Mouse (Mus musculus): ENCODE measurements around the gene Mpg. TPM values are rescaled to one million over a fixed set of nuclear protein-coding genes. Genes with fewer than 3 reads are reported as not detected.

Mpg gene
- polyA plus RNA-seq, 1 experiment from 2014 or later: 37.8 TPM

DNA sequence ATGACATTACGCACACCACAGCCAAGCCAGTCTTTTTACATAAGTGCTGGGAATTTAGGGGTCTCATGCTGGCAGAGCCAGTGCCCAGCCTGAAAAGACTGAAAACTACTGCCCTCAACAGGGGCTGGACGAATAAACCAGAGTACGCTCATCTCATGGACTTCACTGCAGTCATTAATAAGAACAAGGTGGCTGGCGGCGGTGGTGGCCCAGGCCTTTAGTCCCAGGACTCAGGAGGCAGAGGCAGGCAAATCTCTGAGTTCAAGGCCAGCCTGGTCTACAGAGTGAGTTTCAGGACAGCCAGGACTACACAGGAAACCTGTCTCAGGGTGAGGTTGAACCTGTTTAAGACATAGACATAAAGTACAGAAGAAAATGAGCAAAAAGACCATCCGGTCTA, 39.9 kb downstream of the Mpg start:
- Histone ChIP-seq H3K27ac (replicated peaks; ENCODE audit: low read depth, low read length) (no peak overlapping the region), H3K9me3 (ENCODE audit: control insufficient read depth, low read length) (no peaks in the 10 kb centered on the region), H3K4me3 (ENCODE audit: low read depth, low read length) (no peak overlapping the region), H3K9ac (ENCODE audit: low read length) (no peak overlapping the region), H3K4me2 (ENCODE audit: low read depth, severe bottlenecking) (no peak overlapping the region; the same call in 1 of the 2 replicates), H3K4me1 (ENCODE audit: control insufficient read depth, insufficient read depth, low read length) (no peaks in the 10 kb centered on the region; the same call in 1 of the 2 replicates), H3K27me3 (ENCODE audit: control insufficient read depth, insufficient read depth, low read length) (no peaks in the 10 kb centered on the region), H3K36me3 (ENCODE audit: control insufficient read depth, insufficient read depth, low read length) (no peaks in the 10 kb centered on the region)
- no peak for ATAC-seq (ENCODE audit: insufficient number of reproducible peaks, low FRiP score, low TSS enrichment, low read depth)
- WGBS: 94% methylated on average over 6 of the region's 6 CpGs
- DNase-seq (ENCODE audit: low spot score): no peak

DNA sequence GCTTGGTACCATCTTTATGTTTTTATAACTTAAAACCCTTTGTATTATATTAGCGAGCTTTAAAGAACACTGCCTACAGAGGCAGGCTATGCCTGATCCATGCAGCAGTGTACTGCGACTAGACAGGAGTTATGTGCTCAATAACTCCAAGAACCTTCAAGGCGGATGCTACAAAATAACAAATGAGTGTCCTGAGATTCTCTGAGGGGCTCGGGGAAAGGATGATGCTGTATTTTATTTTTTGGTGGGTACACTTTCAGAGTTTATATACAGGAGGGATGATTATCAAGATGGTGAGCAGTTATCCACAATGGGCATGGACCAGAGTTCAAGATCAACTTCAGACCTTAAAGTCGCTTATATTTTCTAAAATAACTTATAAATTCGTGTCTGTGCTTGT, 40.5 kb downstream of the Mpg start:
- Histone ChIP-seq H3K9me3 (ENCODE audit: control insufficient read depth, low read length) (no peaks in the 10 kb centered on the region), H3K4me3 (ENCODE audit: low read depth, low read length) (peak overlapping the region; percentile 75), H3K36me3 (ENCODE audit: control insufficient read depth, insufficient read depth, low read length) (no peaks in the 10 kb centered on the region), H3K9ac (ENCODE audit: low read length) (peak overlapping the region; percentile 97), H3K4me1 (ENCODE audit: control insufficient read depth, insufficient read depth, low read length) (no peaks in the 10 kb centered on the region; the same call in 1 of the 2 replicates), H3K4me2 (ENCODE audit: low read depth, severe bottlenecking) (peak overlapping the region; percentile 63), H3K27ac (replicated peaks; ENCODE audit: low read depth, low read length) (peak overlapping the region; percentile 93; the same call in 1 of the 2 replicates), H3K27me3 (ENCODE audit: control insufficient read depth, insufficient read depth, low read length) (no peaks in the 10 kb centered on the region)
- DNase-seq (ENCODE audit: low spot score): no peak
- 36% methylated on average over 6 of the region's 6 CpGs for WGBS
- ATAC-seq (ENCODE audit: insufficient number of reproducible peaks, low FRiP score, low TSS enrichment, low read depth): no peak

DNA sequence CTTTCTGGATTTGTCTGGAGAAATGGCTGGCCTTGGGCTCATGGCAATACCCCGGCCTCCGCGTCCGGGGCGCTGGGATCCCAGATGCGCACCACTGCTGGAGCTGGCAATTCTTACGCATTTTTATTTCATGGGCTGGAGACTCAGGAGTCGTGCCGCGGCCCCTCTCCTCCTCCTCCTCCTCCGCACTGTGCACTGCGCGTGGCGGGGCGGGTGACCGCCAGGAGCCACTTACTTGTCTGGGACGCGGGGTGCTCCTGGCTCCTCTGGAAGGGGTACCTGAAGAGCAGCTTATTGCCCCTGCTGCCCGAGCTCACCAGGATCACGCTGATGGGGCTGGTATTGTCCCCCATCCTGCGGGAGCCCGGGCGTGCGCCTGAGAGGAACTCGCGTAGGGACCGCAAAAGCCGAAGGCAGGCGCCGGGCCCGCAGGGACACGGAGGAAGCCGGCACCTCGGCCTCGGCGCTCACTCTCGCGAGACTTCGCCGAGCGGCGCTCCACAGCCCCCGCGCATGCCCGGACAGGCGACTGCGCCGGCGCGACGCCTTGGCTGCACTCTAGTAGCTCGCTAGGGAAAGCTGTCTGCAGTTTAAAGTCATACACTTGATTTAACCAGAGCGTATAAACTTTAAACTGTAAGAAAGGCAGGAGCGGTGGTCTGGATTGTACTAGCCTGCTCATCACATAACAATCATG, 41.0 kb downstream of the Mpg start, which contains the start of gene Nprl3:
Gene Nprl3 (minus strand): TSS at position 520 of the 697 bp plus-strand sequence.
- Histone ChIP-seq H3K4me2 (ENCODE audit: low read depth, severe bottlenecking) (peak within 1 kb of the TSS; percentile 63), H3K27me3 (ENCODE audit: control insufficient read depth, insufficient read depth, low read length) (no peaks in the 10 kb centered on the region), H3K27ac (replicated peaks; ENCODE audit: low read depth, low read length) (peak within 1 kb of the TSS; percentile 93), H3K9me3 (ENCODE audit: control insufficient read depth, low read length) (no peaks in the 10 kb centered on the region), H3K36me3 (ENCODE audit: control insufficient read depth, insufficient read depth, low read length) (no peaks in the 10 kb centered on the region), H3K4me1 (ENCODE audit: control insufficient read depth, insufficient read depth, low read length) (no peaks in the 10 kb centered on the region; the same call in 1 of the 2 replicates), H3K9ac (ENCODE audit: low read length) (peak within 1 kb of the TSS; percentile 97), H3K4me3 (ENCODE audit: low read depth, low read length) (peak within 1 kb of the TSS; percentile 75)
- DNase-seq (ENCODE audit: low spot score) (peak; percentile 96), ATAC-seq (ENCODE audit: insufficient number of reproducible peaks, low FRiP score, low TSS enrichment, low read depth) (peak; percentile 98)
- under 1% methylated on average over 54 of the region's 54 CpGs for WGBS

DNA sequence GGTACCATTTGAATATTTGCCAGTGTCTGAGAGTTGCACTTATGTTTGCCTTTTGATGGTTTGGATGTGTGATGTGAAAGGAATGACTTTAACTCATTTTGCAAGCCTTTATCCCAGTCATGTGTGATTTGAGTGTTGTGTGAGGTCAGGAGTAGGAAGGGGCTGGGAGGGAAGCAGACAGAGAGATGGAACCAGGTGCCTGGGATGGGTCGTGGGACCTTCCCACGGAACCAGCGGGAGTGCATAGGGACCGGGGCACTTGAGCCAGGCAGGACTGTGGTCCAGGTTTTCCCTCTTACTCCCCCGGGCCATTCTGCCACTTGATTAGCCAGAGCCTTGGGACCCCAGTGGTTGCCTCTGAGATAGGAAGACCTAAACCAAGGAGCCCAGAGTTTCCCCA, 41.7 kb downstream of the Mpg start:
- Histone ChIP-seq H3K9ac (ENCODE audit: low read length) (peak overlapping the region; percentile 97), H3K4me2 (ENCODE audit: low read depth, severe bottlenecking) (peak overlapping the region; percentile 63), H3K9me3 (ENCODE audit: control insufficient read depth, low read length) (no peaks in the 10 kb centered on the region), H3K27me3 (ENCODE audit: control insufficient read depth, insufficient read depth, low read length) (no peaks in the 10 kb centered on the region), H3K27ac (replicated peaks; ENCODE audit: low read depth, low read length) (peak overlapping the region; percentile 93), H3K36me3 (ENCODE audit: control insufficient read depth, insufficient read depth, low read length) (no peaks in the 10 kb centered on the region), H3K4me3 (ENCODE audit: low read depth, low read length) (peak overlapping the region; percentile 75), H3K4me1 (ENCODE audit: control insufficient read depth, insufficient read depth, low read length) (no peaks in the 10 kb centered on the region)
- 34% methylated on average over 5 of the region's 5 CpGs for WGBS
- DNase-seq (ENCODE audit: low spot score): no peak
- peak; percentile 10; the same call in 1 of the 2 replicates for ATAC-seq (ENCODE audit: insufficient number of reproducible peaks, low FRiP score, low TSS enrichment, low read depth)

DNA sequence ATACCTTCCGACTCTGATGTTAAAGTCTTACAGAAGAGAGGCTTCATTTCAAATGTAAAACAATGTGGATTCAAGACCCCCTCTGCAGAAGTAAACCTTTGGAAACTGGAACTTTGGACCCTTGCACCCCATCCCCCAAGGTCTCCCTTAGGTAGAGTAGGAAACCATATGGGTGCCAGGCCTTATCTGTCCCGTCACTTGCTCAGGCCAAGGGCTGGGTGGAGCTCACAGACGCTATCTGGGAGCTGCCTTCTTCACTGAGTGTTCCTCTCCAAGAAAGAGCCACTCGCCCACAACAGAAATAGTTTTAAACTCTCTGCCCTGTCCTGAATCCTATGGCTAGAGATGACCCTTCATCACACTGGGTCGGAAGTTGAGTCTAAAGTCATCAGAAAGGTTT, 42.6 kb downstream of the Mpg start:
- Histone ChIP-seq H3K4me1 (ENCODE audit: control insufficient read depth, insufficient read depth, low read length) (no peaks in the 10 kb centered on the region), H3K9ac (ENCODE audit: low read length) (no peak overlapping the region), H3K27ac (replicated peaks; ENCODE audit: low read depth, low read length) (no peak overlapping the region), H3K9me3 (ENCODE audit: control insufficient read depth, low read length) (no peaks in the 10 kb centered on the region), H3K36me3 (ENCODE audit: control insufficient read depth, insufficient read depth, low read length) (no peaks in the 10 kb centered on the region), H3K4me3 (ENCODE audit: low read depth, low read length) (no peak overlapping the region), H3K4me2 (ENCODE audit: low read depth, severe bottlenecking) (no peak overlapping the region), H3K27me3 (ENCODE audit: control insufficient read depth, insufficient read depth, low read length) (no peaks in the 10 kb centered on the region)
- ATAC-seq (ENCODE audit: insufficient number of reproducible peaks, low FRiP score, low TSS enrichment, low read depth) (no peak), DNase-seq (ENCODE audit: low spot score) (no peak)
- 80% methylated on average over 5 of the region's 5 CpGs for WGBS

DNA sequence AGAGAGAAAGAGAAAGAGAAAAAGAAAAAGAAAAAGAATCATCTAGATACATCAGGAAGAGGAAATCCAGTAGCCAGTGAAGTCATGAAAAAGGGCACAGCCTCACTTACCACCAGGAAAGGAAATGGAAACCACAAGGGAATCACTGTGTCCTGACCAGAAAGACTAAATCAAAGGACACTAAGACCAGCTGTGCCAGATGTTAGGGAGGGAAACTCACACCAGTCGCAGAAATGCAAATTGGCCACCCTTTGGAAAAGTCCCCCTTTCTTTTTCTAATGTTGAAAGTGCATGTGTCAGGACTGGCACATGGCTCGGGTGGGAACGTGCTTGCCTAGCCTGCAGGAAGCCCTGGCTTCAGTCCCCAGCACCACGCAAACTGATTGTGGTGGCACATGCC, 44.9 kb downstream of the Mpg start:
- WGBS: 36% methylated on average over 4 of the region's 4 CpGs
- no peaks in the 10 kb centered on the region for H3K4me1 ChIP-seq (ENCODE audit: control insufficient read depth, insufficient read depth, low read length)
- H3K36me3 ChIP-seq (ENCODE audit: control insufficient read depth, insufficient read depth, low read length): no peaks in the 10 kb centered on the region
- no peak for ATAC-seq (ENCODE audit: insufficient number of reproducible peaks, low FRiP score, low TSS enrichment, low read depth)
- H3K9me3 ChIP-seq (ENCODE audit: control insufficient read depth, low read length): no peaks in the 10 kb centered on the region
- H3K9ac ChIP-seq (ENCODE audit: low read length): no peak overlapping the region
- H3K27ac ChIP-seq (replicated peaks; ENCODE audit: low read depth, low read length): no peak overlapping the region
- DNase-seq (ENCODE audit: low spot score): no peak
- no peaks in the 10 kb centered on the region for H3K27me3 ChIP-seq (ENCODE audit: control insufficient read depth, insufficient read depth, low read length)
- H3K4me2 ChIP-seq (ENCODE audit: low read depth, severe bottlenecking): no peak overlapping the region
- no peak overlapping the region for H3K4me3 ChIP-seq (ENCODE audit: low read depth, low read length)

DNA sequence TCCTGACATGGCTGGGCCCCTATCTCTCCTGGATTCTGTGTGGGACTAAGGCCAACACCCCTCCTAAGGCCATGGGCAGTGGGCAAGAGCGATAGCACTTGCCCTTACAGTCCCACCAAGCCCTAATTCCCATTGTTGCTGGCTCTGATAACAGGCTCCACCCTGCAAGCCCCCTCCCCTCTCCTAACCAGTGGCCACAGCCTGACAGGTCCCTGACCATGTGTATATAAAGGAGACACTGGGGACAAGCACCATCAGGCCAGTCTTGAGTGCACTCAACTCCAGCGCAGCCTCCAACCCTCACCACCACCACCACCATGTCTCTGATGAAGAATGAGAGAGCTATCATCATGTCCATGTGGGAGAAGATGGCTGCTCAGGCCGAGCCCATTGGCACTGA, 50.0 kb downstream of the Mpg start, which contains the start of gene Hba-x:
Gene Hba-x (plus strand): TSS at position 54 of the 400 bp plus-strand sequence.
- H3K27ac ChIP-seq (replicated peaks; ENCODE audit: low read depth, low read length): no peak within 1 kb of the TSS

DNA sequence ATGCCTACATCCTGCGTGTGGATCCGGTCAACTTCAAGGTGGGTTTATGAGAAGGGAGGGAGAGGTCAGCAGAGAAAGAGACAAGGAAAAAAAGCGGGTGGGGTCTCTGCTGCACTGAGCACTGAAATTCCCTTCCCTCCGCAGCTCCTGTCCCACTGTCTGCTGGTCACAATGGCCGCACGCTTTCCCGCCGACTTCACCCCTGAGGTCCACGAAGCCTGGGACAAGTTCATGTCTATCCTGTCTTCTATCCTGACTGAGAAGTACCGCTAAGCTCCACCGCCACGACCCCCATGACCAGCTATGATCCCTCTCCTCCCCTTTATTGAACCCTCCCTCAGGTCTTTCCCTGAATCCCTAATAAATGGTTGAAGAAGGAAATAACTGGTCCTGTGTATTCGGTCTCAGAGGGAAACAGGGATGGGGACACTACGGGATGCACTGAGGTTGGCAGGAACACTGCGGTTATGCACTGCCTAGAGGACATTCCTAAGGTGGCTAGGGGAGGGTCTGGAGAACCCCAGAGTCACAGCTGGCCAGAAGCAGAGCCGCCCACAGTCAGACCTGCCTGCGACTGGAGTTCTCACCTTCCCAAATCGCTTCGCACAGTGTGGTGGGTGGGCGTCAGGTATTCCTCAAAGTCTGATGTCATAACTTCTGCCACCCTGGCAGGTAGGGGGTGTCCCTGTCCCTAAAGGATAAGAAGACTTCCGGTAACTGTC, 51.6 kb downstream of the Mpg start:
- Histone ChIP-seq H3K4me1 (ENCODE audit: control insufficient read depth, insufficient read depth, low read length) (no peaks in the 10 kb centered on the region), H3K4me3 (ENCODE audit: low read depth, low read length) (no peak overlapping the region), H3K9ac (ENCODE audit: low read length) (no peak overlapping the region), H3K36me3 (ENCODE audit: control insufficient read depth, insufficient read depth, low read length) (no peaks in the 10 kb centered on the region), H3K27ac (replicated peaks; ENCODE audit: low read depth, low read length) (no peak overlapping the region), H3K4me2 (ENCODE audit: low read depth, severe bottlenecking) (no peak overlapping the region), H3K9me3 (ENCODE audit: control insufficient read depth, low read length) (no peaks in the 10 kb centered on the region), H3K27me3 (ENCODE audit: control insufficient read depth, insufficient read depth, low read length) (no peaks in the 10 kb centered on the region)
- 70% methylated on average over 21 of the region's 21 CpGs for WGBS
- ATAC-seq (ENCODE audit: insufficient number of reproducible peaks, low FRiP score, low TSS enrichment, low read depth) (peak; percentile 48; the same call in 1 of the 2 replicates), DNase-seq (ENCODE audit: low spot score) (no peak)

More for the DNA sequence above, 50.0 kb downstream of the Mpg start, which contains the start of gene Hba-x:
- Histone ChIP-seq H3K27me3 (ENCODE audit: control insufficient read depth, insufficient read depth, low read length) (no peaks in the 10 kb centered on the region), H3K36me3 (ENCODE audit: control insufficient read depth, insufficient read depth, low read length) (no peaks in the 10 kb centered on the region), H3K9ac (ENCODE audit: low read length) (no peak within 1 kb of the TSS), H3K4me3 (ENCODE audit: low read depth, low read length) (no peak within 1 kb of the TSS), H3K9me3 (ENCODE audit: control insufficient read depth, low read length) (no peaks in the 10 kb centered on the region), H3K4me1 (ENCODE audit: control insufficient read depth, insufficient read depth, low read length) (no peaks in the 10 kb centered on the region), H3K4me2 (ENCODE audit: low read depth, severe bottlenecking) (no peak within 1 kb of the TSS)
- ATAC-seq (ENCODE audit: insufficient number of reproducible peaks, low FRiP score, low TSS enrichment, low read depth): peak; percentile 37; the same call in 1 of the 2 replicates
- 68% methylated on average over 3 of the region's 3 CpGs for WGBS
- DNase-seq (ENCODE audit: low spot score): no peak

Data from limb, embryonic 11.5 days (tissue).